Mouse (Mus musculus): ENCODE measurements around the gene Gbp3. TPM values are rescaled to one million over a fixed set of nuclear protein-coding genes. Genes with fewer than 3 reads are reported as not detected.

The Gbp3 gene
- polyA plus RNA-seq, 1 experiment from 2014 or later = 1.9 TPM

DNA sequence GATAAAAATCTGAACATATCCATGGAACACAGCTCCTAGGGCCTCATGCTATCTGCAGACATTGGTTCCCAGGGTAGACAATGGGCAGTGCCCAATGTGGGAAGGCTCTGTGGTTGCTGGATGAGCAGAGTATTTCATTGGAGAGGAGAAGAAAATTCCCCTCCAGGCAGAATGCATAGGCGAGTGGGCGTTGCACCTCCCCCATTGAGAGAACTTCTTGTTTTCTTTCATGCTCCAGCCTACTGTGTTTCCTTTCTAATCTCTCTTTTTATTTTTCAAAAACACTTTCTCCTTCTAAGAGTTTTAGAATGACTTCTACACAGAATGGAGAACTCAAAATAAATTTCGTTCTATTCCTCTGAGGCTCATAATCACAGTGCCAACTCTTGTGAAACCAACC, 58.8 kb downstream of the Gbp3 start:
- Histone ChIP-seq H3K27me3 (ENCODE audit: control insufficient read depth, insufficient read depth, low read depth, low read length) (no peaks in the 10 kb centered on the region), H3K9ac (ENCODE audit: low read depth, low read length) (no peak overlapping the region), H3K4me2 (ENCODE audit: low read length) (no peak overlapping the region), H3K9me3 (replicated peaks; ENCODE audit: control insufficient read depth, low read length, poor library complexity, severe bottlenecking) (no peaks in the 10 kb centered on the region), H3K36me3 (ENCODE audit: control insufficient read depth, insufficient read depth, low read length) (no peaks in the 10 kb centered on the region), H3K4me1 (ENCODE audit: control insufficient read depth, insufficient read depth, low read length) (no peaks in the 10 kb centered on the region), H3K4me3 (ENCODE audit: low read depth, low read length) (no peak overlapping the region), H3K27ac (ENCODE audit: low read length) (no peak overlapping the region)
- WGBS = 75% methylated on average over 3 of the region's 3 CpGs
- ATAC-seq = no peak

DNA sequence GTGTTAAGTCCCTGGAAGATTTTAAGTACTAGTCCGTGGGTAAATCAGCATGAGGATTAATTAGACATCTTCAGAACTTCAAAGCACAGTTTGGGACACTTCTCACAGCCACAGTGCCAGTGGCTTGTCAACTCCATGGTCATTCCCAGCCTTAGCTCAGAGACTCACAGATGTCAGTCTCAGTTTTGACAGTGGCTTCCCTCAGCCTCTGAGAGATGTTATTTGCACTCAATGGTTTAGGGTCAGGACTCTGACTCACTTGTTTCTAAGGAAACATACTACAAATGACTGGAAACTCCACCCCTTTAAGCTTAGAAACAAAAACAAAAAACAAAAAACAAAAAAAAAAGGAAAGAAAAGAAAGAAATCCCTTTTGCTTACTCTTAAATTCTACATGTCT, 59.8 kb downstream of the Gbp3 start:
- Histone ChIP-seq H3K4me3 (ENCODE audit: low read depth, low read length) (no peak overlapping the region), H3K9ac (ENCODE audit: low read depth, low read length) (no peak overlapping the region), H3K4me2 (ENCODE audit: low read length) (no peak overlapping the region), H3K36me3 (ENCODE audit: control insufficient read depth, insufficient read depth, low read length) (no peaks in the 10 kb centered on the region), H3K27me3 (ENCODE audit: control insufficient read depth, insufficient read depth, low read depth, low read length) (no peaks in the 10 kb centered on the region), H3K9me3 (replicated peaks; ENCODE audit: control insufficient read depth, low read length, poor library complexity, severe bottlenecking) (no peaks in the 10 kb centered on the region), H3K27ac (ENCODE audit: low read length) (no peak overlapping the region), H3K4me1 (ENCODE audit: control insufficient read depth, insufficient read depth, low read length) (no peaks in the 10 kb centered on the region)
- ATAC-seq = no peak
- 13% methylated on average over 1 of the region's 1 CpGs for WGBS

DNA sequence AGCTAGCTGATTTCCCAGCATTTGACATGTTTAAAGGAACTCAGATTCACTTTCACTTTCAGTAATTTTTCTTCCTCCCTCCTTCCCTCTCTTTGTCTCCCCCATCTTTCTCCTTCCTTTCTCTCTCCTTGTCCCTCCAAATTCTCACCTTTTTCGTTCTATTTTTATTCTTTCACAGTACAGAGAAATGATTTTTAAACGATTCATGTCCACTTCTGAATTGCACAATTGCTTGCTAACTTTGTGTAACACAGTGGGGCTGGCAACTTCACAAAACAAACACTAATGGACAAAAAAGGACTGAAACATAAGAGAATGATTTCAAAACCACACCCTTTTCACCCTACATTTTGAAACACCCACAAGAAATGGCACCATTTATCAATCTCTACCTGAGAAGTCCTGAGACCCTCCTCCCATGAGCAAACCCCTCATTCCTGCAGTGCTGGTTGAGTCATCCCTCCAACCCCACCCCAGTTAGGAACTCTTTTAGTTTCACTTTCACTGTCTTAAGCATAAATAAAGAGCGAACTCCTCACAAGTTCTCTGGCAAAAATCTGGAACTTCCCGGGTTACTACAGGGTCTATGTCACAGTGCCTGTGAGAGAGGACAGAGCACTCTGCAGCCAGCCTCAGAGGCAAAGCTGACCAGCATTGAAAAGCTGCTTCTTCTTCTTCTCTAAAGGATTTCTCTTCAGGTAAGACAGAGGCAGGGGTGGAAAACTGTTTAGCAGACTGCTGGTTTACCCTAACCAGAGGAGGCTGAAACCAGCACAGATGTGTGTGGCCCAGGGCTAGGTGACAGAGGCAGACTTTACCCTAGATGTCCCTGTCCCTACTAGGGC, 60.5 kb downstream of the Gbp3 start, which contains the start of gene Gbp2:
Gene Gbp2 (plus strand): TSS at position 492 of the 845 bp plus-strand sequence.
- Histone ChIP-seq H3K4me3 (ENCODE audit: low read depth, low read length) (no peak within 1 kb of the TSS), H3K36me3 (ENCODE audit: control insufficient read depth, insufficient read depth, low read length) (no peaks in the 10 kb centered on the region), H3K4me1 (ENCODE audit: control insufficient read depth, insufficient read depth, low read length) (no peaks in the 10 kb centered on the region), H3K9ac (ENCODE audit: low read depth, low read length) (no peak within 1 kb of the TSS), H3K4me2 (ENCODE audit: low read length) (no peak within 1 kb of the TSS), H3K9me3 (replicated peaks; ENCODE audit: control insufficient read depth, low read length, poor library complexity, severe bottlenecking) (no peaks in the 10 kb centered on the region), H3K27me3 (ENCODE audit: control insufficient read depth, insufficient read depth, low read depth, low read length) (no peaks in the 10 kb centered on the region), H3K27ac (ENCODE audit: low read length) (no peak within 1 kb of the TSS)
- no peak for ATAC-seq
- 74% methylated on average over 4 of the region's 4 CpGs for WGBS

DNA sequence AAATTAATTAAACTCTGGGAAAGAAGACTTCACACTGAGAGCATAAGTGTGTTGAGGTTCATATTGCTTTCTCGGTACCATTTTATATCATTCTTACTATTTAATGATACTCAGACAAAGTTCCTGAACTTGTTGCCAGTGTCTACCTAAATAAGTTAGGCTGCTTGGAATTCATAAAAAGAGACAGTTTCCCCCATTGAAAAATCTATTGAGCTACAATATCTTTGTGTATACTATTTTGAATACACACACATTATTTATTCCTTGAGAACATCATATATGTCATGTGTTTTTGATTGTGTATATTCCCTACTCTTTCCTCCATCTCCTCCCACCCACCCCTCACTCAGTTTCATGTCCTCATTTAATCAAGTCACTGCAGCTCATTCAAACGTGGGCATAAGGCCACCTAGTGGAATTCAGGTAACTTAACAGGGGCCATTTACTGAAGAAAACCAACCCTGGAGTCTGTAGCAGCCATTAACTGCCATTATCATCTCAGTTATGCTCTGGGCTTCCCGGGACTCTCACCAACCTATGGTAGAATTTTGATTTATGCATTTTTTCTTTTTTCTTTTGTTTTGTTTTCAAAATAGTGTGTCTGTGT, 61.2 kb downstream of the Gbp3 start:
- no peak overlapping the region for H3K27ac ChIP-seq (ENCODE audit: low read length)
- H3K36me3 ChIP-seq (ENCODE audit: control insufficient read depth, insufficient read depth, low read length) = no peaks in the 10 kb centered on the region
- ATAC-seq = no peak
- WGBS = 52% methylated on average over 3 of the region's 3 CpGs
- H3K27me3 ChIP-seq (ENCODE audit: control insufficient read depth, insufficient read depth, low read depth, low read length) = no peaks in the 10 kb centered on the region
- no peaks in the 10 kb centered on the region for H3K9me3 ChIP-seq (replicated peaks; ENCODE audit: control insufficient read depth, low read length, poor library complexity, severe bottlenecking)
- no peak overlapping the region for H3K9ac ChIP-seq (ENCODE audit: low read depth, low read length)
- no peak overlapping the region for H3K4me2 ChIP-seq (ENCODE audit: low read length)
- H3K4me3 ChIP-seq (ENCODE audit: low read depth, low read length) = no peak overlapping the region
- H3K4me1 ChIP-seq (ENCODE audit: control insufficient read depth, insufficient read depth, low read length) = no peaks in the 10 kb centered on the region

Other genes starting within 250 kb of the Gbp3 start
- gene Pdlim5, start 164.3 kb upstream of the Gbp3 start, polyA plus RNA-seq (2015; fragmentation: Nextera tagmentation; extraction: Ambion mirVana) = 14.9 and 15.6 TPM in 2 replicates
- 0.19 and 0.20 TPM in 2 replicates for gene Gbp5, start 66.0 kb upstream of the Gbp3 start, polyA plus RNA-seq (2015; fragmentation: Nextera tagmentation; extraction: Ambion mirVana)
- gene Gbp7, start 29.7 kb upstream of the Gbp3 start, polyA plus RNA-seq (2015; fragmentation: Nextera tagmentation; extraction: Ambion mirVana) = 1.9 and 2.1 TPM in 2 replicates
- gene Gbp2b, start 34.8 kb downstream of the Gbp3 start, polyA plus RNA-seq (2015; fragmentation: Nextera tagmentation; extraction: Ambion mirVana) = not detected in 2 replicates
- 0.53 and 0.60 TPM in 2 replicates for gene Gbp2, start 60.6 kb downstream of the Gbp3 start, polyA plus RNA-seq (2015; fragmentation: Nextera tagmentation; extraction: Ambion mirVana)
- 3.6 and 4.9 TPM in 2 replicates for gene Kyat3, start 141.0 kb downstream of the Gbp3 start, polyA plus RNA-seq (2015; fragmentation: Nextera tagmentation; extraction: Ambion mirVana)
- 65.4 and 73.9 TPM in 2 replicates for gene Gtf2b, start 205.0 kb downstream of the Gbp3 start, polyA plus RNA-seq (2015; fragmentation: Nextera tagmentation; extraction: Ambion mirVana)